Mouse (Mus musculus): ENCODE measurements at regions not wholly inside any gene's neighbourhood (a gene's known extent, or its start where the extent isn't known, plus 50 kb on each side); places are given as distances from the start of the nearest gene placed in this dataset.

DNA sequence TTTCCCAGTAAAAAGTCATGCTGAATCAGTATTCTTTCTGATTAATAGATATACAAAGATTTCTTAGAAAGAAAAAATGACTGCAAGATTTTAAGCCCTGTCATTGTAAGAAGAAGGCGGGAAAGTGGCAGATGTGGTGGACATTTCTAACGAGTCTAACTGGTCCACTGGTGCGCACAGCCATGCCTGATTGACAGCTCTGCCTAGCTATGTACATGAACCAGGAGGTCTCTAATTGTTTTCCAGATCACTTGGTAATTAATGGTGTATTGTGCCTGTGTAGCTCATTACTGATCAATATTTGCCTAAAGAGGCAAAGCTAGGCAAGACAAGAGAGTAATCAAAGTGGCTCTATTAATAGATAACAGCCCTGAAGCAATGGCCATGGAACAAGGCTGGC is 227.5 kb upstream of the Ndst3 start:
- no peaks in the 10 kb centered on the region for H3K36me3 ChIP-seq (replicated peaks in 1 of 2; ENCODE audit: control insufficient read depth in 1 of 2, insufficient read depth in 1 of 2, low read length in 1 of 2)
- H3K9me3 ChIP-seq (replicated peaks; ENCODE audit: low read length) = no peaks in the 10 kb centered on the region
- no peak overlapping the region for H3K27ac ChIP-seq (ENCODE audit: insufficient read depth, low read depth)
- in situ Hi-C loops (cut with MboI; ENCODE audit: low pct_ligation_motif_present, low pct_unique_long_range_greater_than_20kb, low sequenced_read_pairs) = no loop called here
- dilution Hi-C loops (cut with MboI; ENCODE audit: extremely low pct_ligation_motif_present, extremely low pct_unique_long_range_greater_than_20kb, low sequenced_read_pairs) = no loop called here
- no peak for TF ChIP-seq ZKSCAN1 (IDR thresholded peaks at IDR 0.05; ENCODE audit: borderline replicate concordance, low read depth, low read length)
- TF ChIP-seq USF2 (conservative IDR thresholded peaks at IDR 0.05; ENCODE audit: low read depth, low read length) = no peak
- no peak for TF ChIP-seq MEF2A (IDR thresholded peaks at IDR 0.05; ENCODE audit: borderline replicate concordance, low read depth, low read length)
- no peak for TF ChIP-seq USF1 (IDR thresholded peaks at IDR 0.05; ENCODE audit: low read depth, low read length)
- TF ChIP-seq MYC (IDR thresholded peaks at IDR 0.05; ENCODE audit: low read depth, low read length) = no peak
- TF ChIP-seq GABPA (IDR thresholded peaks at IDR 0.05; ENCODE audit: insufficient replicate concordance, low read depth, low read length) = no peak
- no peak for TF ChIP-seq KAT2A (IDR thresholded peaks at IDR 0.05; ENCODE audit: insufficient replicate concordance, low read length)
- TF ChIP-seq NELFE (IDR thresholded peaks at IDR 0.05; ENCODE audit: low read depth, low read length) = no peak
- TF ChIP-seq IRF4 (IDR thresholded peaks at IDR 0.05; ENCODE audit: low read depth, low read length) = no peak
- TF ChIP-seq CHD2 (IDR thresholded peaks at IDR 0.05; ENCODE audit: low read length) = no peak
- no peak for TF ChIP-seq MXI1 (IDR thresholded peaks at IDR 0.05; ENCODE audit: low read depth, low read length)
- TF ChIP-seq ELF1 (IDR thresholded peaks at IDR 0.05; ENCODE audit: low read depth, low read length) = no peak
- TF ChIP-seq MAZ (IDR thresholded peaks at IDR 0.05; ENCODE audit: low read depth, low read length) = no peak
- no peak for TF ChIP-seq E2F4 (IDR thresholded peaks at IDR 0.05; ENCODE audit: insufficient replicate concordance, low read depth, low read length)
- TF ChIP-seq MAFK (IDR thresholded peaks at IDR 0.05; ENCODE audit: insufficient replicate concordance, low read length) = no peak
- no peak for TF ChIP-seq CTCF (conservative IDR thresholded peaks at IDR 0.05 in 1 of 2, IDR thresholded peaks at IDR 0.05 in 1 of 2; ENCODE audit: low read depth in 2 of 2, low read length in 2 of 2)
- no peak for TF ChIP-seq TBP (conservative IDR thresholded peaks at IDR 0.05; ENCODE audit: low read depth, low read length)
- H3K4me2 ChIP-seq (ENCODE audit: insufficient read depth, low read depth, poor library complexity, severe bottlenecking) = no peak overlapping the region
- no peak overlapping the region for H3K9ac ChIP-seq (ENCODE audit: insufficient read depth, low read depth)
- no peaks in the 10 kb centered on the region for H3K27me3 ChIP-seq (replicated peaks)
- no peak overlapping the region for H3K4me3 ChIP-seq (replicated peaks in 1 of 3; ENCODE audit: low read depth in 2 of 3, low read length in 2 of 3, poor library complexity in 1 of 3)
- no peaks in the 10 kb centered on the region for H3K4me1 ChIP-seq (ENCODE audit: control insufficient read depth in 1 of 2, insufficient read depth in 2 of 2)
- DNase-seq (ENCODE audit: extremely low read depth) = no peak
- no peaks in the 10 kb centered on the region for H3K79me2 ChIP-seq (replicated peaks; ENCODE audit: control insufficient read depth, extremely low read depth, insufficient read depth, poor library complexity, severe bottlenecking)

DNA sequence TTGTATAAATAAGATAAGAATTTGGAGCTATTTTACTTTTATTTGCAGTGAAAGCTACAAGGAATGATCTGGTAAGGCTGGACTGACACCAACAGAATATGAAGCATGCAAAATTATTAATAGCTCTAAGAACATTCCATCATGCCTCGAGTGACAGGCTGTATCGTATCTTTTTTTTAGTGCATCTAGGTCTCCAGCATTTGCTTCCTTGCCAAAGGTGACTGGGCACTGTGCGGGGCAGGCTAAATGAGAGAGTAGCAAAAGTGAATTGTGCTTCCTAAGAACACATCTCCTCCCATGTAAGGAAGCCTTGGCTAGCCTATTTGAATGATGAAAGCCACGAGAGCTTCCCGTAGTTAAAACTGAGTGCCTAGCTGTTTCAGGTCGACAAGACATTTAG is 261.5 kb upstream of the Ndst3 start:
- Histone ChIP-seq H3K79me2 (replicated peaks; ENCODE audit: control insufficient read depth, extremely low read depth, insufficient read depth, poor library complexity, severe bottlenecking) (no peaks in the 10 kb centered on the region), H3K4me2 (ENCODE audit: insufficient read depth, low read depth, poor library complexity, severe bottlenecking) (no peak overlapping the region), H3K4me3 (replicated peaks in 1 of 3; ENCODE audit: low read depth in 2 of 3, low read length in 2 of 3, poor library complexity in 1 of 3) (no peak overlapping the region), H3K9me3 (replicated peaks; ENCODE audit: low read length) (peaks cover 3% of the 10 kb centered on the region), H3K27me3 (replicated peaks) (no peaks in the 10 kb centered on the region), H3K27ac (ENCODE audit: insufficient read depth, low read depth) (no peak overlapping the region), H3K4me1 (ENCODE audit: control insufficient read depth in 1 of 2, insufficient read depth in 2 of 2) (no peaks in the 10 kb centered on the region), H3K9ac (ENCODE audit: insufficient read depth, low read depth) (no peak overlapping the region), H3K36me3 (replicated peaks in 1 of 2; ENCODE audit: control insufficient read depth in 1 of 2, insufficient read depth in 1 of 2, low read length in 1 of 2) (no peaks in the 10 kb centered on the region)
- no peak for TF ChIP-seq HCFC1 (IDR thresholded peaks at IDR 0.05; ENCODE audit: low read depth, low read length)
- no peak for TF ChIP-seq MXI1 (IDR thresholded peaks at IDR 0.05; ENCODE audit: low read depth, low read length)
- TF ChIP-seq CTCF (conservative IDR thresholded peaks at IDR 0.05 in 1 of 2, IDR thresholded peaks at IDR 0.05 in 1 of 2; ENCODE audit: low read depth in 2 of 2, low read length in 2 of 2) = no peak
- dilution Hi-C loops (cut with MboI; ENCODE audit: extremely low pct_ligation_motif_present, extremely low pct_unique_long_range_greater_than_20kb, low sequenced_read_pairs) = no loop called here
- in situ Hi-C loops (cut with MboI; ENCODE audit: low pct_ligation_motif_present, low pct_unique_long_range_greater_than_20kb, low sequenced_read_pairs) = no loop called here
- no peak for DNase-seq (ENCODE audit: extremely low read depth)
